Mouse (Mus musculus) cortical plate, adult 2 months (tissue): ENCODE data around the gene H13.

Experiments used
- CTCF ChIP-seq: fragments of 200-500 bp; IDR thresholded peaks from 2 replicates; pipeline ENCODE4 v1.5.1; 2011; ENCODE audit warnings: mild to moderate bottlenecking, control low read depth, low read length; ENCODE audit not compliant: insufficient read depth; ENCODE audit errors: extremely low read depth
- POLR2A ChIP-seq: fragments of 200-500 bp; IDR thresholded peaks from 2 replicates; pipeline ENCODE4 v1.6.1; 2011; ENCODE audit warnings: mild to moderate bottlenecking, low read length, control low read depth; ENCODE audit not compliant: insufficient read depth; ENCODE audit errors: extremely low read depth

DNA sequence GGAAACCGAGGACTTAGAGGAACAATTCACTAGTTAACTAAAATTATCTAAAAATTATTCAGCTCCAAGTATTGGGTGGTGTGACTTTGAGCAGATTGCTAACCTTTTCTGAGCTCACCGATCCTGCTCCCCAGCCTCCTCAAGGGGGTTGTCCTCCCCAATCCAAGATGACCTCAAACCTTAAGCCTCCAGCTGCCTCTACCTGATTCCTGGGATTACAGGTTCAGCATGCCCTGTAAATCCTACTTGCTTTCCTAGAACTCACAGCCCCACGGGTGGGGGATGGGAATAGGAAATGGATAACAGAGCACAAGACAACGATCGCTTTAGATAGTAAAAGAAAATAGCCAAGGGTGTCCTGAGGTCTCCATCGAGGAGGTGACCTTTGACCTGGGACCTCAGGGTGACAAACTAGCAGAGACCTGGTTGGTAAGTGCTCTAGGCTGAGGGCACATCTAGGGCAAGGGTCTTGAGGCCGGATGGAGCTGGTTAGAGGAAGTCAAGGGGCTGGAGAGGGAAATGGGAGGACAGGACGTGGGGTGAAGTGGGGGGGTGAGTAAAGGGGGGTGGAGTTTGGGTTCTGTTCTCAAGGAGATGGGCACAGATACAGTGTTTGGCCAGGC lies 59.9 kb downstream of the H13 start:
- TF ChIP-seq CTCF: no peak
- no peak for TF ChIP-seq POLR2A
